Comparison of ENCODE assay signal across 7 mouse cellular contexts in genomic region chr5:8995966-8996685, GRCm38 (mm10). TPM values are rescaled to one million over a fixed set of nuclear protein-coding genes. Genes with fewer than 3 reads are reported as not detected.
DNase-seq lines count a peak whose midpoint lies in the region; ATAC-seq and TF ChIP-seq lines count a peak whose summit lies in the region.

No protein-coding gene starts in this region.

- 2% methylated on average over 13 of the region's 13 CpGs for WGBS in thymus, adult 2 months
- WGBS in liver, embryonic 16.5 days (ENCODE audit: insufficient replicate concordance): 3% methylated on average over 13 of the region's 13 CpGs
- WGBS in stomach, embryonic 16.5 days: 9% methylated on average over 13 of the region's 13 CpGs

- peak overlapping the region; percentile 77 for H3K9ac ChIP-seq in liver, embryonic 16.5 days (ENCODE audit: low read depth, low read length)
- peak overlapping the region; percentile 88 for H3K9ac ChIP-seq in stomach, embryonic 16.5 days (ENCODE audit: low read length)

- H3K4me2 ChIP-seq in liver, embryonic 16.5 days (ENCODE audit: low read depth, low read length): peak overlapping the region; percentile 81
- peak overlapping the region; percentile 84 for H3K4me2 ChIP-seq in stomach, embryonic 16.5 days (ENCODE audit: low read depth, low read length)

- peak overlapping the region; percentile 32; the same call in 1 of the 2 replicates for H3K27ac ChIP-seq in thymus, adult 2 months (ENCODE audit: control insufficient read depth, insufficient read depth, low read length)
- H3K27ac ChIP-seq in liver, embryonic 16.5 days (ENCODE audit: low read length): peak overlapping the region; percentile 82
- H3K27ac ChIP-seq in stomach, embryonic 16.5 days (ENCODE audit: low read length): peak overlapping the region; percentile 87

- H3K36me3 ChIP-seq in thymus, adult 2 months (ENCODE audit: control insufficient read depth, insufficient read depth, low read length): peaks cover 8% of the 10 kb centered on the region
- no peaks in the 10 kb centered on the region for H3K36me3 ChIP-seq in liver, embryonic 16.5 days (ENCODE audit: control insufficient read depth, insufficient read depth)
- H3K36me3 ChIP-seq in stomach, embryonic 16.5 days (ENCODE audit: control insufficient read depth, insufficient read depth, low read length): peaks cover 7% of the 10 kb centered on the region; the same call in 1 of the 2 replicates

- peak; percentile 10 for DNase-seq in thymus, adult 2 months
- DNase-seq in thymus, postnatal 14 days: no peak
- DNase-seq in embryo, embryonic 11.5 days (ENCODE audit: low read depth, low spot score): peak; percentile 11
- no peak for DNase-seq in cerebellum, adult 11 months

- no peak for TF ChIP-seq CTCF in thymus, adult 2 months (IDR thresholded peaks at IDR 0.05; ENCODE audit: borderline replicate concordance, control insufficient read depth, extremely low read depth, insufficient read depth, low read length, poor library complexity)

- no peak for TF ChIP-seq POLR2A in thymus, adult 2 months (IDR thresholded peaks at IDR 0.05; ENCODE audit: control insufficient read depth, extremely low read depth, insufficient read depth, low read length, poor library complexity)

- peak overlapping the region; percentile 89 for H3K4me3 ChIP-seq in thymus, adult 2 months (ENCODE audit: control insufficient read depth, insufficient read depth, low read length)
- peak overlapping the region; percentile 83 for H3K4me3 ChIP-seq in liver, embryonic 16.5 days (ENCODE audit: low read depth, low read length)
- H3K4me3 ChIP-seq in stomach, embryonic 16.5 days (replicated peaks; ENCODE audit: low read length): peak overlapping the region; percentile 69

- no peaks in the 10 kb centered on the region for H3K9me3 ChIP-seq in liver, embryonic 16.5 days (replicated peaks; ENCODE audit: control insufficient read depth, low read length)
- no peaks in the 10 kb centered on the region for H3K9me3 ChIP-seq in stomach, embryonic 16.5 days (replicated peaks; ENCODE audit: control insufficient read depth, low read length)

- ATAC-seq in hematopoietic stem cell, adult 5-6 weeks (replicated peaks in 1 of 2; ENCODE audit: insufficient read depth in 1 of 2, low FRiP score in 2 of 2, low TSS enrichment in 1 of 2, low read depth in 1 of 2, poor library complexity in 2 of 2, severe bottlenecking in 2 of 2): peak; percentile 16 to 29; a peak in 3 of 4 replicates
- ATAC-seq in liver, embryonic 16.5 days (ENCODE audit: low read depth): no peak
- no peak for ATAC-seq in stomach, embryonic 16.5 days (ENCODE audit: insufficient read depth, low FRiP score)

- H3K4me1 ChIP-seq in thymus, adult 2 months (replicated peaks; ENCODE audit: control insufficient read depth, insufficient read depth, low read length): peaks cover 6% of the 10 kb centered on the region
- H3K4me1 ChIP-seq in liver, embryonic 16.5 days (ENCODE audit: control insufficient read depth, low read depth, low read length): peaks cover 5% of the 10 kb centered on the region
- H3K4me1 ChIP-seq in stomach, embryonic 16.5 days (ENCODE audit: control insufficient read depth, insufficient read depth, low read length): peaks cover 5% of the 10 kb centered on the region; the same call in 1 of the 2 replicates

- H3K27me3 ChIP-seq in thymus, adult 2 months (ENCODE audit: control insufficient read depth, insufficient read depth, low read length): no peaks in the 10 kb centered on the region
- H3K27me3 ChIP-seq in liver, embryonic 16.5 days (ENCODE audit: control insufficient read depth, insufficient read depth, low read depth, low read length): no peaks in the 10 kb centered on the region
- H3K27me3 ChIP-seq in stomach, embryonic 16.5 days (ENCODE audit: control insufficient read depth, insufficient read depth, low read length): no peaks in the 10 kb centered on the region

RNA-seq across cellular contexts. Expression of gene Crot, which starts 1.0 kb away (rescaled TPM):
- polyA plus RNA-seq in thymus, adult 2 months (2012; rRNA removed): 12.3 and 14.3 TPM in 2 replicates
- total RNA-seq in hematopoietic stem cell, adult 5-6 weeks (2017): 80.4 and 87.1 TPM in 2 replicates
- 68.8 and 68.9 TPM in 2 replicates for polyA plus RNA-seq in liver, embryonic 16.5 days (2015; fragmentation: Nextera tagmentation; extraction: Ambion mirVana)
- polyA plus RNA-seq in stomach, embryonic 16.5 days (2015; fragmentation: Nextera tagmentation; extraction: Ambion mirVana): 70.9 and 75.3 TPM in 2 replicates

Comparison
In these comparisons a context has a peak if more than half of its experiments do, and no peak if none do; other contexts are left out.
1. DNase-seq: peak in thymus, adult 2 months (single experiment) and embryo, embryonic 11.5 days (single experiment); none in thymus, postnatal 14 days (single experiment) and cerebellum, adult 11 months (single experiment).
2. H3K27ac ChIP-seq: peak in every context shown above with its lines; median percentile 87 in stomach, embryonic 16.5 days; 82 in liver, embryonic 16.5 days; 32 in thymus, adult 2 months.
3. ATAC-seq: peak in hematopoietic stem cell, adult 5-6 weeks (2 of 2); none in liver, embryonic 16.5 days (single experiment) and stomach, embryonic 16.5 days (single experiment).
4. Peak in every context shown above with its lines, with median percentiles within 50 percentile points of each other: H3K4me3 ChIP-seq.